Mouse (Mus musculus) neural tube, embryonic 14.5 days (tissue): ENCODE results near the gene Trafd1. TPM values are rescaled to one million over a fixed set of nuclear protein-coding genes. Genes with fewer than 3 reads are reported as not detected.
A peak's percentile ranks its signal among the peaks of the same experiment; 100 is the strongest.
"Not testable (repeated sequence)": the region's sequence is repeated elsewhere in the genome, so short reads cannot be mapped to it uniquely, and the experiment has no call there.

ENCODE experiments used
- ATAC-seq: fragments of 200-750 bp; cut with Nextera tagmentation; 2 replicates; pipeline ENCODE4 v1.8.0; 2017; ENCODE audit warnings: low read depth, mild to moderate bottlenecking, moderate TSS enrichment, moderate library complexity
- H3K27ac ChIP-seq: fragments of 300-500 bp; sonication (generic); 2 replicates; pipeline ENCODE4 v1.5.1; 2014; ENCODE audit warnings: low read depth, mild to moderate bottlenecking, control low read depth, low read length, moderate library complexity, mixed read lengths
- H3K27me3 ChIP-seq: fragments of 300-500 bp; sonication (generic); 2 replicates; pipeline ENCODE4 v1.6.1; 2014; ENCODE audit warnings: low read length; ENCODE audit not compliant: control insufficient read depth, insufficient read depth
- H3K36me3 ChIP-seq: fragments of 300-500 bp; sonication (generic); 2 replicates; pipeline ENCODE4 v1.6.1; 2014; ENCODE audit warnings: low read length, mixed read lengths; ENCODE audit not compliant: control insufficient read depth, insufficient read depth
- H3K4me1 ChIP-seq: fragments of 300-500 bp; sonication (generic); 2 replicates; pipeline ENCODE4 v1.6.1; 2014; ENCODE audit warnings: low read length; ENCODE audit not compliant: control insufficient read depth, insufficient read depth
- H3K4me2 ChIP-seq: fragments of 300-500 bp; sonication (generic); 2 replicates; pipeline ENCODE4 v1.6.1; 2014; ENCODE audit warnings: mild to moderate bottlenecking, low read depth, low read length, control low read depth
- H3K4me3 ChIP-seq: fragments of 300-500 bp; sonication (generic); 2 replicates; pipeline ENCODE4 v1.5.1; 2014; ENCODE audit warnings: low read depth, low read length, control low read depth, mixed read lengths
- H3K9ac ChIP-seq: fragments of 300-500 bp; sonication (generic); replicated peaks from 2 replicates; pipeline ENCODE4 v1.6.1; 2014; ENCODE audit warnings: low read depth, mild to moderate bottlenecking, control low read depth, low read length, mixed read lengths
- H3K9me3 ChIP-seq: fragments of 300-500 bp; sonication (generic); 2 replicates; pipeline ENCODE4 v1.6.1; 2016; ENCODE audit warnings: low read length; ENCODE audit not compliant: control insufficient read depth
- WGBS: fragments of 180-500 bp; shearing (Covaris S2); extraction: QIAGEN DNeasy Blood & Tissue Kit; methylation state at CpG from one replicate; pipeline ENCODE4 v1.1.7; 2014; 5-methylcytosine and 5-hydroxymethylcytosine counted together
- polyA plus RNA-seq: library from polyadenylated mRNA; unstranded; fragments of >200 nt; fragmentation: Nextera tagmentation; extraction: Ambion mirVana; gene quantifications from 2 replicates; pipeline ENCODE4 v1.2.1, GENCODE M21; 2014

The Trafd1 gene
- polyA plus RNA-seq, 1 experiment from 2014 or later = 121 TPM

DNA sequence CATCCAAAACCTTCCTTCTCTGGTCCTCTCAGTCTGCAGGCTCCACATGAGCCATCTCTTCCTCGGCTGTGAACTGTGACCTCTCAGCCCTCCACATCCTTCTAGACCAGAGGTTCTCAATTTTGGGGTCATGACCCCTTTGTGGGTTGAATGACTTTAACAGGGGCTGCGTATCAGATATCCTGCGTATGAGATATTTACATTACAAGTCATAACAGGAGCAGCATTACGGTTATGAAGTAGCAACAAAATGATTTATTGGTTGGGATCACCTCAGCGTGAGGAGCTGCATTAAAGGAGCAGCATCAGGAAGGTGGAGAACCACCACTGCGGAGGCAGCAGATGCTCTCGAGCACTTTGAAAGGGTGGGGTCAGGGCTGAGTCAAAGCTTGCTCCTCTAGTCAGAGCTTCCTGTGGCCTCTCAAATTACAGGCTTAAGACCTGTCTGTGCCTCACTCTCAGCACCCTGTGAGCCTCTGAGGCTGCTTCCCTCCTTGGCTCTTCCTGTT, 44.4 kb downstream of the Trafd1 start:
- peaks cover 90% of the 10 kb centered on the region for H3K36me3 ChIP-seq
- no peak for ATAC-seq
- H3K9ac ChIP-seq = no peak overlapping the region
- no peak overlapping the region for H3K27ac ChIP-seq
- H3K27me3 ChIP-seq = no peaks in the 10 kb centered on the region
- H3K9me3 ChIP-seq = no peaks in the 10 kb centered on the region
- WGBS = 58% methylated on average over 7 of the region's 7 CpGs
- H3K4me3 ChIP-seq = no peak overlapping the region
- no peak overlapping the region for H3K4me2 ChIP-seq
- no peaks in the 10 kb centered on the region for H3K4me1 ChIP-seq

GRCm38 (mm10) chr5:121339507-121340230, 45.8 kb downstream of the Trafd1 start:
- Histone ChIP-seq H3K27me3 (no peaks in the 10 kb centered on the region), H3K4me3 (no peak overlapping the region), H3K9ac (no peak overlapping the region), H3K4me2 (no peak overlapping the region), H3K36me3 (peaks cover 89% of the 10 kb centered on the region), H3K9me3 (no peaks in the 10 kb centered on the region), H3K27ac (no peak overlapping the region), H3K4me1 (no peaks in the 10 kb centered on the region)
- no peak for ATAC-seq
- 92% methylated on average over 7 of the region's 7 CpGs for WGBS

- no peak overlapping the region for H3K4me3 ChIP-seq
- ATAC-seq = no peak
- no peak overlapping the region for H3K27ac ChIP-seq
- WGBS = 94% methylated on average over 6 of the region's 6 CpGs
- H3K4me2 ChIP-seq = no peak overlapping the region
- H3K9me3 ChIP-seq = no peaks in the 10 kb centered on the region
- H3K27me3 ChIP-seq = no peaks in the 10 kb centered on the region
- H3K36me3 ChIP-seq = peaks cover 88% of the 10 kb centered on the region
- no peak overlapping the region for H3K9ac ChIP-seq
- H3K4me1 ChIP-seq = no peaks in the 10 kb centered on the region
Measured at GRCm38 (mm10) chr5:121336776-121337175, 48.7 kb downstream of the Trafd1 start.

GRCm38 (mm10) chr5:121336009-121336408, 49.4 kb downstream of the Trafd1 start:
- no peak overlapping the region for H3K27ac ChIP-seq
- ATAC-seq = no peak
- WGBS = 77% methylated on average over 3 of the region's 3 CpGs

GRCm38 (mm10) chr5:121335426-121335825, 50.0 kb downstream of the Trafd1 start:
- 83% methylated on average over 4 of the region's 4 CpGs for WGBS
- Histone ChIP-seq H3K9ac (no peak overlapping the region), H3K9me3 (no peaks in the 10 kb centered on the region), H3K36me3 (peaks cover 87% of the 10 kb centered on the region), H3K4me1 (no peaks in the 10 kb centered on the region), H3K4me3 (no peak overlapping the region), H3K4me2 (no peak overlapping the region), H3K27me3 (no peaks in the 10 kb centered on the region), H3K27ac (no peak overlapping the region)
- ATAC-seq = no peak

More at GRCm38 (mm10) chr5:121336009-121336408, 49.4 kb downstream of the Trafd1 start:
- H3K9ac ChIP-seq = no peak overlapping the region
- no peaks in the 10 kb centered on the region for H3K27me3 ChIP-seq
- no peak overlapping the region for H3K4me2 ChIP-seq
- no peaks in the 10 kb centered on the region for H3K9me3 ChIP-seq
- H3K4me3 ChIP-seq = no peak overlapping the region
- peaks cover 92% of the 10 kb centered on the region for H3K36me3 ChIP-seq
- no peaks in the 10 kb centered on the region for H3K4me1 ChIP-seq

DNA sequence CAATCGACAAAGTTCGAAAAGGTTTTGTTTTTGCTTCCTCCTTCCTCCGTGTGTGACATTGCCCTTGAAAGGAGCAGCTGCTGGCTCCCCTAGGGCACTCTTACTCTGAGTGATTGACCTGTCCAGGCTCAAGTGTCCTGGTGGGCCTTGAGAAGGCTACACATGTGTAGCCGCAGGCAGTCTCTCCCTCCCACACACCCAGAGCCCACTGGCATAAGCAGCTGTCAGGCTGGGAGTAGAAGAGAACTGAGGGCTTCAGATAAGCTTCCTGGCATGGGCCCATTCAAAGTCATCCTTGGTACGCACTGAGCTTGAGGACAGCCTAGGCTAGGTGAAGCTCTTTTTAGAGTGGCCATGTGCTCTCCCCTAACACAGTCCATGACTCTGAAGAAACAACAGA, 51.0 kb downstream of the Trafd1 start:
- no peak overlapping the region for H3K27ac ChIP-seq
- 87% methylated on average over 5 of the region's 5 CpGs for WGBS
- peaks cover 82% of the 10 kb centered on the region for H3K36me3 ChIP-seq
- H3K9ac ChIP-seq = no peak overlapping the region
- H3K4me1 ChIP-seq = no peaks in the 10 kb centered on the region
- H3K4me2 ChIP-seq = no peak overlapping the region
- H3K9me3 ChIP-seq = no peaks in the 10 kb centered on the region
- H3K4me3 ChIP-seq = no peak overlapping the region
- no peak for ATAC-seq
- H3K27me3 ChIP-seq = no peaks in the 10 kb centered on the region

- no peak for ATAC-seq
Measured at GRCm38 (mm10) chr5:121333976-121334375, 51.5 kb downstream of the Trafd1 start.

GRCm38 (mm10) chr5:121331731-121332130, 53.7 kb downstream of the Trafd1 start:
- Histone ChIP-seq H3K4me1 (no peaks in the 10 kb centered on the region), H3K27me3 (no peaks in the 10 kb centered on the region), H3K4me2 (no peak overlapping the region), H3K9ac (no peak overlapping the region), H3K27ac (no peak overlapping the region), H3K4me3 (no peak overlapping the region), H3K9me3 (no peaks in the 10 kb centered on the region), H3K36me3 (peaks cover 73% of the 10 kb centered on the region)
- ATAC-seq = no peak
- WGBS = 98% methylated on average over 10 of the region's 10 CpGs

More at GRCm38 (mm10) chr5:121333976-121334375, 51.5 kb downstream of the Trafd1 start:
- Histone ChIP-seq H3K4me1 (no peaks in the 10 kb centered on the region), H3K27me3 (no peaks in the 10 kb centered on the region), H3K4me3 (no peak overlapping the region), H3K36me3 (peaks cover 82% of the 10 kb centered on the region), H3K9ac (no peak overlapping the region), H3K9me3 (no peaks in the 10 kb centered on the region), H3K27ac (no peak overlapping the region), H3K4me2 (no peak overlapping the region)
- 94% methylated on average over 9 of the region's 9 CpGs for WGBS

DNA sequence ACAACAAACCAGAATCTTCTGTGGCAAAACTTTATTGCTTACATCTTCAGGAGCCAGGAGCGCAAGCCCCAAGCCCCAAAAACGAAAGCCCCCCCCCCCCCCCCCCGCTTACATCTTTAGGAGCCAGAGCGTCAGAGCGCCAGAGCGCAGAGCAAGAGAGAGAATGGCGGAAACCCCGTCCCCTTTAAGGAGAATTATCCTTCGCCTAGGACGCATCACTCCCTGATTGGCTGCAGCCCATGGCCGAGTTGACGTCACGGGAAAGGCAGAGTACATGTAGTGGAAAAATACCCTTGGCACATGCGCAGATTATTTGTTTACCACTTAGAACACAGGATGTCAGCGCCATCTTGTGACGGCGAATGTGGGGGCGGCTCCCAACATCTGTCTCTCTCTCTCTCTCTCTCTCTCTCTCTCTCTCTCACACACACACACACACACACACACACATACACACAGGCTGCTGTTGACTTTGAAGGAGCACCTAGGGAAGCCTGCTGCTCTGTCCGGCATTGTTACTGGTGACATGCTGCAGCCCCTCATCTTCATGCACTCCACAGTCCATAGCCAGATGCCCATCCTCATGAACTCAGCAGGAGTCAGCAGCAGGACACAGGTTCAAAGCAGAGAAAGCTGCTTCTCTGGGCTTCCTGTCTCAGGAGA, 55.1 kb downstream of the Trafd1 start:
- Histone ChIP-seq H3K36me3 (peaks cover 74% of the 10 kb centered on the region), H3K27ac (peak overlapping the region; percentile 4; the same call in 1 of the 2 replicates)
- H3K9ac ChIP-seq, H3K9me3 ChIP-seq, H3K27me3 ChIP-seq, H3K4me1 ChIP-seq, H3K4me3 ChIP-seq, H3K4me2 ChIP-seq, ATAC-seq: not testable (repeated sequence)
- 65% methylated on average over 5 of the region's 19 CpGs for WGBS
